Mouse (Mus musculus) liver, embryonic 15.5 days (tissue): ENCODE measurements around the gene Lypd4. TPM values are rescaled to one million over a fixed set of nuclear protein-coding genes. Genes with fewer than 3 reads are reported as not detected.
A peak's percentile ranks its signal among the peaks of the same experiment; 100 is the strongest.
"Not testable (repeated sequence)": the region's sequence is repeated elsewhere in the genome, so short reads cannot be mapped to it uniquely, and the experiment has no call there.

Experiments
- ATAC-seq: fragments of 200-750 bp; cut with Nextera tagmentation; 2 replicates; pipeline ENCODE4 v1.8.0; 2017; ENCODE audit warnings: moderate number of reproducible peaks, mild to moderate bottlenecking, moderate library complexity; ENCODE audit not compliant: insufficient read depth
- H3K27ac ChIP-seq: fragments of 300-500 bp; sonication (generic); replicated peaks from 2 replicates; pipeline ENCODE4 v1.5.1; 2015; ENCODE audit warnings: mild to moderate bottlenecking, inconsistent platforms
- H3K27me3 ChIP-seq: fragments of 300-500 bp; sonication (generic); 2 replicates; pipeline ENCODE4 v1.6.1; 2015; ENCODE audit warnings: mild to moderate bottlenecking, inconsistent platforms
- H3K36me3 ChIP-seq: fragments of 300-500 bp; sonication (generic); replicated peaks from 2 replicates; pipeline ENCODE4 v1.6.1; 2015; ENCODE audit warnings: moderate library complexity, mild to moderate bottlenecking, inconsistent platforms
- H3K4me1 ChIP-seq: fragments of 300-500 bp; sonication (generic); replicated peaks from 2 replicates; pipeline ENCODE4 v1.6.1; 2015; ENCODE audit warnings: inconsistent platforms
- H3K4me2 ChIP-seq: fragments of 300-500 bp; sonication (generic); 2 replicates; pipeline ENCODE4 v1.6.1; 2015; ENCODE audit warnings: moderate library complexity, mild to moderate bottlenecking, inconsistent platforms
- H3K4me3 ChIP-seq: fragments of 300-500 bp; sonication (generic); replicated peaks from 2 replicates; pipeline ENCODE4 v1.5.1; 2015; ENCODE audit warnings: mild to moderate bottlenecking, inconsistent platforms
- H3K9ac ChIP-seq: fragments of 300-500 bp; sonication (generic); 2 replicates; pipeline ENCODE4 v1.6.1; 2015; ENCODE audit warnings: moderate library complexity, mild to moderate bottlenecking, inconsistent platforms
- H3K9me3 ChIP-seq: fragments of 300-500 bp; sonication (generic); replicated peaks from 2 replicates; pipeline ENCODE4 v1.6.1; 2016; ENCODE audit warnings: inconsistent platforms
- WGBS: fragments of 180-500 bp; shearing (Covaris S2); methylation state at CpG from one replicate; pipeline ENCODE4 v1.1.7; 2015; ENCODE audit warnings: mixed read lengths; ENCODE audit not compliant: insufficient replicate concordance; 5-methylcytosine and 5-hydroxymethylcytosine counted together
- polyA plus RNA-seq: library from polyadenylated mRNA; unstranded; fragments of >200 nt; fragmentation: Nextera tagmentation; extraction: Ambion mirVana; gene quantifications from 2 replicates; pipeline ENCODE4 v1.2.1, GENCODE M21; 2015

Gene Lypd4
- polyA plus RNA-seq, 1 experiment from 2014 or later: not detected

GRCm38 (mm10) chr7:24862853-24863252 lies 6.9 kb downstream of the Lypd4 start:
- Histone ChIP-seq H3K27ac (peak overlapping the region; percentile 38; the same call in 1 of the 2 replicates), H3K4me2 (no peak overlapping the region), H3K4me3 (no peak overlapping the region), H3K4me1 (peaks cover 54% of the 10 kb centered on the region), H3K9ac (no peak overlapping the region), H3K27me3 (peaks cover 28% of the 10 kb centered on the region), H3K9me3 (no peaks in the 10 kb centered on the region), H3K36me3 (no peaks in the 10 kb centered on the region)
- WGBS: 29% methylated on average over 4 of the region's 4 CpGs
- no peak for ATAC-seq

- WGBS: 72% methylated on average over 7 of the region's 7 CpGs
- 0 out of 2 replicates have a peak within 1 kb of the TSS, but pooled peaks have one; percentile 2 for H3K9ac ChIP-seq
- no peak for ATAC-seq
- peak within 1 kb of the TSS; percentile 38; the same call in 1 of the 2 replicates for H3K27ac ChIP-seq
- no peaks in the 10 kb centered on the region for H3K36me3 ChIP-seq
- no peak within 1 kb of the TSS for H3K4me2 ChIP-seq
- H3K9me3 ChIP-seq: no peaks in the 10 kb centered on the region
- H3K4me3 ChIP-seq: no peak within 1 kb of the TSS
- peaks cover 64% of the 10 kb centered on the region for H3K4me1 ChIP-seq
- peaks cover 20% of the 10 kb centered on the region for H3K27me3 ChIP-seq
Observed at GRCm38 (mm10) chr7:24861913-24862312, 7.8 kb downstream of the Lypd4 start, which contains the start of gene Gm9844. Gene Gm9844 (plus strand): TSS chr7:24862213.

GRCm38 (mm10) chr7:24859234-24859633 lies 10.5 kb downstream of the Lypd4 start:
- H3K9ac ChIP-seq: peak overlapping the region; percentile 45
- peak overlapping the region; percentile 62 for H3K4me2 ChIP-seq
- H3K4me1 ChIP-seq: peaks cover 75% of the 10 kb centered on the region
- ATAC-seq: peak; percentile 100
- H3K36me3 ChIP-seq: no peaks in the 10 kb centered on the region
- H3K4me3 ChIP-seq: peak overlapping the region; percentile 27
- H3K27me3 ChIP-seq: 0 out of 2 replicates have a peak, but pooled peaks cover 3% of the 10 kb centered on the region
- 29% methylated on average over 5 of the region's 5 CpGs for WGBS
- H3K9me3 ChIP-seq: no peaks in the 10 kb centered on the region
- peak overlapping the region; percentile 96 for H3K27ac ChIP-seq

GRCm38 (mm10) chr7:24856460-24857120 lies 13.2 kb downstream of the Lypd4 start:
- 43% methylated on average over 6 of the region's 6 CpGs for WGBS
- Histone ChIP-seq H3K9me3 (no peaks in the 10 kb centered on the region), H3K4me2 (no peak overlapping the region), H3K27ac (peak overlapping the region; percentile 61), H3K36me3 (no peaks in the 10 kb centered on the region), H3K9ac (no peak overlapping the region), H3K27me3 (no peaks in the 10 kb centered on the region), H3K4me3 (no peak overlapping the region), H3K4me1 (peaks cover 93% of the 10 kb centered on the region)
- no peak for ATAC-seq

GRCm38 (mm10) chr7:24853695-24854094 lies 16.0 kb downstream of the Lypd4 start:
- WGBS: 34% methylated on average over 7 of the region's 7 CpGs

GRCm38 (mm10) chr7:24853233-24853563 lies 16.5 kb downstream of the Lypd4 start:
- no peaks in the 10 kb centered on the region for H3K36me3 ChIP-seq
- ATAC-seq: peak; percentile 77
- peaks cover 85% of the 10 kb centered on the region for H3K4me1 ChIP-seq
- peak overlapping the region; percentile 43 for H3K4me3 ChIP-seq
- H3K27ac ChIP-seq: peak overlapping the region; percentile 99
- peak overlapping the region; percentile 70 for H3K4me2 ChIP-seq
- H3K9me3 ChIP-seq: no peaks in the 10 kb centered on the region
- H3K9ac ChIP-seq: peak overlapping the region; percentile 47
- no peaks in the 10 kb centered on the region for H3K27me3 ChIP-seq

More at GRCm38 (mm10) chr7:24853695-24854094, 16.0 kb downstream of the Lypd4 start:
- H3K9ac ChIP-seq: peak overlapping the region; percentile 47
- H3K27me3 ChIP-seq: no peaks in the 10 kb centered on the region
- no peaks in the 10 kb centered on the region for H3K36me3 ChIP-seq
- H3K4me2 ChIP-seq: peak overlapping the region; percentile 70
- no peaks in the 10 kb centered on the region for H3K9me3 ChIP-seq
- peak overlapping the region; percentile 43 for H3K4me3 ChIP-seq
- H3K27ac ChIP-seq: peak overlapping the region; percentile 99
- peaks cover 90% of the 10 kb centered on the region for H3K4me1 ChIP-seq
- no peak for ATAC-seq

- Histone ChIP-seq H3K4me3 (peak overlapping the region; percentile 43), H3K27ac (peak overlapping the region; percentile 99), H3K27me3 (no peaks in the 10 kb centered on the region), H3K9me3 (no peaks in the 10 kb centered on the region), H3K9ac (peak overlapping the region; percentile 47), H3K4me2 (peak overlapping the region; percentile 70), H3K36me3 (no peaks in the 10 kb centered on the region), H3K4me1 (peaks cover 80% of the 10 kb centered on the region)
- WGBS: 30% methylated on average over 8 of the region's 8 CpGs
- ATAC-seq: peak; percentile 94
Observed at GRCm38 (mm10) chr7:24852557-24853232, 17.0 kb downstream of the Lypd4 start.

- no peaks in the 10 kb centered on the region for H3K27me3 ChIP-seq
- no peaks in the 10 kb centered on the region for H3K36me3 ChIP-seq
- H3K4me3 ChIP-seq: peak overlapping the region; percentile 43
- no peaks in the 10 kb centered on the region for H3K9me3 ChIP-seq
- no peak for ATAC-seq
- H3K27ac ChIP-seq: peak overlapping the region; percentile 99
- peak overlapping the region; percentile 70 for H3K4me2 ChIP-seq
- WGBS: 55% methylated on average over 5 of the region's 5 CpGs
- peaks cover 78% of the 10 kb centered on the region for H3K4me1 ChIP-seq
- H3K9ac ChIP-seq: peak overlapping the region; percentile 41
Observed at GRCm38 (mm10) chr7:24851596-24852325, 18.0 kb downstream of the Lypd4 start.

GRCm38 (mm10) chr7:24850899-24851303 lies 18.8 kb downstream of the Lypd4 start:
- H3K4me1 ChIP-seq: peaks cover 81% of the 10 kb centered on the region
- no peaks in the 10 kb centered on the region for H3K27me3 ChIP-seq
- peak overlapping the region; percentile 70 for H3K4me2 ChIP-seq
- H3K9ac ChIP-seq: peak overlapping the region; percentile 54
- no peaks in the 10 kb centered on the region for H3K9me3 ChIP-seq
- peak overlapping the region; percentile 43 for H3K4me3 ChIP-seq
- H3K36me3 ChIP-seq: no peaks in the 10 kb centered on the region
- H3K27ac ChIP-seq: peak overlapping the region; percentile 99
- peak; percentile 34 for ATAC-seq
- WGBS: 8% methylated on average over 6 of the region's 6 CpGs

- Histone ChIP-seq H3K4me2 (peak overlapping the region; percentile 70), H3K4me1 (peaks cover 83% of the 10 kb centered on the region), H3K9ac (peak overlapping the region; percentile 54), H3K36me3 (no peaks in the 10 kb centered on the region), H3K27me3 (no peaks in the 10 kb centered on the region), H3K4me3 (peak overlapping the region; percentile 43), H3K9me3 (no peaks in the 10 kb centered on the region), H3K27ac (peak overlapping the region; percentile 99)
- no peak for ATAC-seq
- 27% methylated on average over 5 of the region's 5 CpGs for WGBS
Observed at GRCm38 (mm10) chr7:24850162-24850561, 19.6 kb downstream of the Lypd4 start.

GRCm38 (mm10) chr7:24846576-24846975 lies 23.2 kb downstream of the Lypd4 start:
- H3K36me3 ChIP-seq, ATAC-seq, H3K27me3 ChIP-seq, H3K9ac ChIP-seq, H3K9me3 ChIP-seq, H3K4me2 ChIP-seq, H3K4me3 ChIP-seq: not testable (repeated sequence)
- WGBS: 23% methylated on average over 2 of the region's 2 CpGs
- Histone ChIP-seq H3K27ac (peak overlapping the region; percentile 4; the same call in 1 of the 2 replicates), H3K4me1 (peaks cover 50% of the 10 kb centered on the region)
